Mouse (Mus musculus): Measurements from ENCODE around the gene Areg.

The Areg gene

DNA sequence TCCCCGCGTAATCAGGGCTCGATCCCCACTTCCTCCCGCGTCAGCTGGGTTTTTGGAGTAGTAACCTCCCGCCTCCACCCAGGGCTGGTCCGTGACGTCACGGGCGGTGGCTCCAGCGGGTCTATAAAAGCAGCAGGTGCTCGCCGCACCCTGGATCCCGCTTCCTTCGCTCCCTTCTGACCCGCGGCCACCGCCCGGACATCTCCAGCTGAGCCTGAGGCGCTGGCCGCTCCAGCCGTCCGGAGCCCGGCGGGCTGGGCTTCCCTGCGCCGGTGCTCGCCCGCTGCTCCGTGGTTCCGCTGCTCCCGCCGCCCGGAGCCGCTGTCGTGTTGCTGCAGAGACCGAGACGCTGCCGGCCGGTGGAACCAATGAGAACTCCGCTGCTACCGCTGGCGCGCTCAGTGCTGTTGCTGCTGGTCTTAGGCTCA is at the start of gene Areg:
TSS of gene Areg (plus strand) at position 154 of the 428 bp plus-strand sequence.
- no peak for DNase-seq

DNA sequence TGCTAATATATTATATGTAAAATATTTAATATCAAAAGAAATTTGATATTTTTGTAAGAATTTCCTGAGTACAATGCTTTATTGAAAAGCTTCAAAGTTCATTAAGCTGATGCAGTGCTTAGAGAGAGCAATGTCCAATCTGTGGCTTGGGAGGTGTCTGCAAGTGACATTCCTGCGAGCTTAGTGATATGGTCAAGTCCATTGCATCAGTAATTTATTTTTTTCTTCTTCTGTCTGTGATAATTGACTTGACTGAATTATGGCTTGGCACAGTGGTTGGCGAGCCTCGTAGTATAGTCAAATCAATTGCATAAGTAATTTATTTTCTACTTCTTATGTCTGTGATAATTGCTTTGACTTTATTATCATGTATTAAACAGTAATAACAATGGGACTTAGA is 49.1 kb upstream of the Areg start:
- no peak for DNase-seq

DNA sequence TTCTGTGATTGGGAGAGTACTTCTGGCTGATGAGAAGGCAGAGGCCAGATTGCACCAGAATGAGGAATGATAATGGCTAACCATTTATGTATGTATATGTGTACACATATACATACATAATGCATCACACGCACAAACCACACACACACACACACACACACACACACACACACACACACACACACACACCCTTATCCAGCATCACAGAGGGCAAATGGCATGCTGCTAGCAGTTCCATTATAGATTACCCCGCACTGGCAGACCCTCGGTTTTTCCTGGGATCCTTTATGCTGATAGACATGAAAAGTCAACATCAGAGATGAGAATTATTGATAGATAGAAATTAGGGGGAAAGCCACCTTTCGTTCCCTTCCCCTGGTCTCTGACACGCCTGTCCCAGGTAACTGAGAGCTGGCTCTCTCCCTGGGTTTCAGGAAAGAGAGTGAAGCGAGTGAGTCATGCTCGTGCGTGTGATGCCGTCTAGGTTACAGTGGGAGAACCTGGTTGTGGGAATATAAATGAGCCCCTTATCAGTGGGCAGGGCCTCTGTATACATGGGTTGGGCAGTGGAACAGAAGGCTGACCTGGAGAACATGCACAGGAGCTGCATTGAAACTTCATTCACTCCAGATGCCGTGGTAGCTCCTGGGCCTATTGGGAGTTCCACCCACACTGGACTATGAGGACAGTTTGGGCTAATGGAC is 41.3 kb upstream of the Areg start:
- no peak for DNase-seq

DNA sequence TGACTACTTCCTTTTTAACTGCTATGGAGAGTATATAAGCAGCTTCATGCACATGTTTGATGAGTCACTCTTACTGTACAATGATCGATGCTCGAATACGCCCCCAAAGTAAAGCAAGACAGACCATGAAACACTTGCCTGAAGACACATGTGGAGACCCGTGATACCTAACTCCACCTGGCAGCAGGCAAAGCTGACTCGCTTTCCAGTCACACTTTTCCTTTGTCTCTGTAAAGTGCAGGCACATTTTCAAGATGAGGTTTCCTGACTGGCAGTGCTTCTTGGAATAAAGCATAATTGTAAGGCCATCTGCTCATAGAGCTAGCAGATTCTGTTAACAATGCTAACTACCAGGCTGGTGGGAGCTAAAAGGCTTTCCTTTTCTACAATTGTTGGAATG is 37.7 kb upstream of the Areg start:
- no peak for DNase-seq

DNA sequence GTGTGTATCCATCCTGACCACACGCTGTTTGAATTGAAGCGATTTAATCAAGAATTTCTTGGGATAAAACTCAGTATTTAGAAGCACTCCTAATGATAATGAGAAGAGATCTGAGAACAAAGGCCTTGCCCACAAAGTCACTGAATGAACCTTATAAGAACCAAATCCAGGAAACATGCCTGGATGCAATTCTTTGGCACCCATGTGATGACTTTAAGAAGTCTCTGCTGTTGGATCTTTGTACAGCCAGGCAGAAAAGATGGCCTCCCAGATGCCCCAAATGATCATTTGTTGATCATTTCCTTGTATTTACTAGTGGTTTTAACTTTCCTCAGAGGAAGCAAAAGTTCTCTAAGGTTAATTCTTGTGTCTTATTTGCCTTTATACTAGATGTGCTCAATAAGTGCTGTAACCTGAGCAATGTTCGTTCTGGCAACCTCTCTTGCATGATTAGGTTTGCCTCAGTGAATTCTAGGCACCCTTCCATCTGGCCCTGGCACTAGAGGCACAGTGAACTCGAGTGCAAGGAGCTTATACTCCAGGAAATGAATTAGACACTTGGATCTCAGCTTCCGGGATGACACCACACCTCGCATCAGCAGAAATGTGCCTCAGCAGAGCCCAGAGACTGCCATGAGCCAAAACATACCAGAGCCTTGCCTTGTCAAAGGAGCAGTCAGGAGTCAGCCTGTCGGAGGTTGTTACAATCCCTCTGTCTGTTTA is 35.3 kb upstream of the Areg start:
- peak; percentile 74 for DNase-seq

DNA sequence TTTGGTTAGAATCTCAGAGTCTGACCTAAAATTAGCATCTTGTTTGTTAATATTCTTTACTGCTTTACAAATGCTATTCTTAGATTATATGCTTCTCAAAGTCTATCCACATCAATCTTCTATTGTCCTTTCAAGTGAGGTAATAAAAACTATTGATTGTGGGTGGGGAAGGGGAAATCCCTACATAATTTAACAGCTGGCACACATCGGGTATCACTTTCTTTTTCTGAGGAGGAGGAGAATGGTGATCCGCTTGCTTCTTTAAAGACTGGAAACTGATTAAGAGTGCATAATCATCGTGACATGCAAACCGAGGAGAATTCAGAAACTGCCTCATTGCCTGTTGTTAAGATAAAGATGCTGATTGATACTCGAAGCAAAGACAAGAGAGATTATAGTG is 33.2 kb upstream of the Areg start:
- DNase-seq, result no peak

DNA sequence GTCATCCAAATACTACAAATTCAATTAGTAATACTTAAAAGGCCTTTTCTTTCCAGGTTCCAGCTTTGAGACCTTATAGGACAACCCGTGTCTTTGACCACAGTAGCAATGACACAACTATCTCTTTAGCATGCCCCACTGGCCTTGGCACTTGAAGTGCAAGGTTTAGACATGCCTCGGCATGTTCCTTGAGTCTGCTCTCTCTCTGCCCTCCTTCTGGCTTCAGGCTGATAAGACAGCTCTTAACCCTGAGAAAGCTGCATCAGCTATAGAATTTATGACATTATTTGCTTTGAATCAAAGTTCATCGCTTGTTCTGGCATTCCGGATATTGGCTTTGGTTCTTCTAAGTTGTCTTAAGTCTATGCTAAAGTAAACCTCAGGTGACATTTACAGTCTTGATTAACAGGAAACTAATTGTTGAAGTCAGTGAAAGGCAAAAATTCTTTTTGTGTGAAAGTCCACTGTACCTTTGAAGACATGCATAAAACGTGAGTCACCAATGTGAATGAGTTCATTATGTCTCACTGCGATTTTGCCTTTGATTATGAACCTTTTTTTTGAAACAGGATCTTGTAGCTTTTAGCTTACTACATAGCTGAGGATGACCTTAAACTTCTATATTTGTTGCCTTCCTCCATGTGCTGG is 29.3 kb upstream of the Areg start:
- DNase-seq, result no peak

DNA sequence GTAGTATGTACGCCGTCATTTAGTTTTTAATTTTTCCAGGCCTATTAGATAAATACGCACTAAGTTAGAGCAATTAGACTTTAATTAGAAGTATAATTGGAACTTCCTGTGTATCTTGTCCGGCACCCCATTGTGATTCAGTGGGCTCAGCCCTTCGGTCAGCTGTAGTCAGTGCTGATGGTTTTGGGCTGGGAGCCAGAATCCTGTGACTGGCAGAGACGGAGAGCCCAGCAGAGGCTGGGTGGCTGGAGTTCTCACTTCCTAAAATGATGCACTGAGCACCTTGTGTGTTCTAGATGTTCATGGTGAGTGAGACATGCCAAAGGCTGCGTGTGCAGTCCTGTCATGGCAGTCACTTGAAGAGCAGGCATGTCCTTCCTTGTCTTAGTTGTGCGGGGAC is 28.4 kb upstream of the Areg start:
- DNase-seq, result no peak

DNA sequence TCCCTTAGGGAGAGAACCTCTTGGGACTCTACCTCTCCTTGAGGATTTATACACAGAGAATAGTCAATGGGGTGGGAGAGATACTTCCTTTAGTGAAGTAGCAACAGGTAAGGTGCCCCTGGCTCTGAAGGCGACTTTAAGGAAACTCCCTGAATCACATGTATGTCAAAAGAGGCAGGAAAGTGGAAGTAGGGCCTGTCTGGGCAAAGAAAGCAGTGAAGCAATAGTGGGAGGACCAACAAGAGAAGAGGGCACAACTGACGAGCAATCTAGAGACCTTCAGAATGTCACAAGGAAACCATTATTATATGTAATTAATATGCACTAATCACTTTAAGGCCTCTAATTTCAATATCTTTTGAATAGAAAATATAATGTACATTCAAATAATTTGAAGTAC is 25.4 kb upstream of the Areg start:
- DNase-seq, result no peak

DNA sequence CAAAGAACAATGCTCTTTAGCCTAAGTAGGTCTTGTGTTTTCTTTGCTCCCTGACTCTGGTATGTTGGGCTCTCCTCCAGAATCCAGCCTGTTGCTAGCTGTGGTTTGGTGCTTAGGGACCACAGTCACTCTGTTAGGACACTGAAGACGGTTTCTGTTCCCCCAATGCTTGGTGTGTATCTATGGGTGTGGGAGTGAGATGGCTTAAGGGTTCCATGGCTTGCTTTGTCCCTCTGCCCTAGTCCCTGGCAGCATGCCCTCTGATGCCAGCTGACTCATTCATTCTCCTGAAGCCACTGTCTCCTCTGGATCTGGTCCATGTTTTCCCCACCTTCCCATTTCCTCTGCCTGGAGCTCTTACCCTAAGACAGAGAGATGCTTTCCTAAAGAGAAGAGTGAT is 24.8 kb upstream of the Areg start:
- no peak for DNase-seq

DNA sequence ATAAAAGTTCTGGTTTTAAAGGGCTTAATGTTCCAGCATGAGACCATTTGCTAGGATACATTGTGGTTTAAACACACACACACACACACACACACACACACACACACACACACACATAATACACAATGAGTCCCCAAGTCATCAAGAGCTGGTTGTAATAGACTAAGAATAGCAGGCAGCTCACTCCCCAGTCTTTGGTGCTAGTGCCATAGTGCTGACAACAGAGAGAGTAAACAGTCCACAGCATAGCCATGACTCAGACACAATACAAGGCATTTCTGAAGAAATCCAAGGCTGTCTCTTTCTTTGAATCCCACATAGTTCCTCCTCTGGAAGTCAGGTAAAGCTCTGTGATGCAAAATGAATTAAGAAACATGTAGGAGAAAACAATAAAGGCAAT is 20.8 kb upstream of the Areg start:
- DNase-seq, result no peak

DNA sequence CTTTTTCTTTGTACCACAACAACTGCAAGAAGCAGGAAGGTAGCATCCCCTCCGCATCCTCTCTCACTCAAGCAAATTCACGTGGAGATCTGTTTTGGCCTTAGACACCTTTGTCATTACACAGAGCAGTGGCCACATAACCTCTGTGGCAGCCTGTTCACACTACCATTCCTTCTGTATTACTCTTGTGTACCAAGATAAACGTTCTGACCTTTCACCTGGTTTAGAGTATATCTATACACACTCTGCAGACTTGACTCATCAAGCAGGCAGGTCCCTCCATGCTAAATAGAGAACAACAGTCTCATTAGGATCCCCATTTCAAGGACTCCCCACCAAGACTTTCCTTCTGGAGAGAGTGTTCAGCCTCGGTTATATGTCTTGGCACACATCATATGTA is 16.0 kb upstream of the Areg start:
- DNase-seq, result no peak

DNA sequence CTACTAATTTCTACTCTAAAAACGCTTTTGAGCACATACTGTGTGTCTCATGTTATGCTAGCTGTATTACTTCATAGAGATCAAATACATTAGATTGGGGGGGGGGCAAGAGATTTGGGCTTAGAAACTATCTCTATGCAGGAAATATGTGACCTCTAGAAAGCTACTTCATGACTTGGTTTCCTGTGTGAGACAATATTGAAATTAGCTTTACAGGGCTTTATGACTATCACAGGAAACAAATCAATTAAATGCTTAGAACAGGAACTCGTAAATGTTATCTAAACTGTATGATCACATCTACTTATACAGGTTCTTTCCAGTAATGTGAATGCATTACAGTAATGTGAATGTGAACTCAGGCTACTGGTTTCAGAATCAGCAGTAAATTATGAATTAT is 15.3 kb upstream of the Areg start:
- no peak for DNase-seq

DNA sequence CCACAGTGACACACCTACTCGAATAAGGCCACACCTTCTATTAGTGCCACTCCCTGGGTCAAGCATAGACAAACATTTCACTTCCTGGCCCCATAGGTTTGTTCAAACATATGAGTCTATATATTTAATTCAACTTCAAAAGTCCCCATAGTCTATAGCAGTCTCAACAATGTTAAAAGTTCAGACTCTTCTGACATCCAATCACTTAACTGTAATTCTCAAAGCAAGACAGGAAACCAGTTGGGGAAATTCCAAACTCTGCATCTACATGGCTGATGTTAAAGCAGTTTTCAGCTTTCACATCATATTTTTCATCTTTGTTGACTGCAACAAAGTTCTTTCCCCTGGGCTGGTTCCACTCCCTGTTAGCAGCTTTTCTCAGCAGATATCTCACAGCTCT is 12.8 kb upstream of the Areg start:
- no peak for DNase-seq

DNA sequence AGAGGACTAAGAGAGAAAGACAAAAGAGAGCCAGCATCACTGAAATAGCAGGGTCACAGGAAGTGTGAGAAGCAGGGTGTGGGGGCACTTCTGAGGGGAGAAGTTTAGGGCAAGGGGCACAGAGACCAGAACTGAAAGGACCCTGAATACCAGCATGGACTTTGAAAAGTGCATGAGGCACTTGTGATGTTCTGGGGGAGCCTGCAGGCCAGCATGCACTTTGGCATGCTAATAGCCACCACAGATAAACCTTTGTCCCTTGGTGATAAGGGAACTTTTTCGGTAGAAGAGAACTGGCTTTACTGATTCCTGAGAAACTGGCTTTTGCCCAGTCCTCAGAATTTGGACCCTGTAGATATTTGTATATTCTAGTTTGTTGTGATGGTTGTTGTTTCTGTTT is 4.4 kb upstream of the Areg start:
- no peak for DNase-seq

DNA sequence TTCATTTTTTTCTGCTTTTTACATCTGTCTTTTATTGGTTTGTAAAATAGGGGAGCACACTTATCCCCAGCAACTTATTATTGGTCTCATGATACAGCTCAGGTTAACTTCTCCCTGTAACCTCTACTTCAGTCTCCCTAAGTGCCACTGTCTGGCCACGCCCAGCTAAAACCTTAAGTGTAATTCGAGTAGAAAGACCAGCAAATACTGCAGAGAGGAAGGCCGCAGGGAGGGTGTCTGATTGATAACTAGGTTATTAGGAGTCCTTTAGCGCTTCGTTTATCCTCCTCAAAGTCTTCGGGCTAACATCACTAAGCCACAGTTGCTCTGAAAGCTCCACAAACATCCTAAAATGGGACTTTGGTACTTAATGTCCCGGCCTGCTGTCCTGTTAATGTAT is 429 bp upstream of the Areg start:
- no peak for DNase-seq

DNA sequence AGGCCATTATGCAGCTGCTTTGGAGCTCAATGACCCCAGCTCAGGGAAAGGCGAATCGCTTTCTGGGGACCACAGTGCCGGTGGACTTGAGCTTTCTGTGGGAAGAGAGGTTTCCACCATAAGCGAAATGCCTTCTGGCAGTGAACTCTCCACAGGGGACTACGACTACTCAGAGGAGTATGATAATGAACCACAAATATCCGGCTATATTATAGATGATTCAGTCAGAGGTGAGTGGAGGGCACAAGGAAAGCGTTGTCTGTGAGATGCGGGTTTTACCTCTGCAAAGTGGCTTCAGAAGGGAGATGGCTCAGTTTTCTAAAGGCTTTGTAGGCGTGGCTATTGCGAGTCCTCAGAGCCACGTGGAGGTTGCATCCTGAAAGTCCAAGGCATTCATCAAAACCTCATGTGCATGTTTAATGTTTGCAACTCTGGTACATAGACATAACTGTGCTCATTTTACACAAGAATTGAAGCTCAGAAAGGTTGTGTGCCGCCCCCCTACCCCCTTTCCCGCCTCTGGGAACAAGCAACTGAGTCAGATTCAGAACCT is 1.6 kb downstream of the Areg start:
- DNase-seq, result no peak

DNA sequence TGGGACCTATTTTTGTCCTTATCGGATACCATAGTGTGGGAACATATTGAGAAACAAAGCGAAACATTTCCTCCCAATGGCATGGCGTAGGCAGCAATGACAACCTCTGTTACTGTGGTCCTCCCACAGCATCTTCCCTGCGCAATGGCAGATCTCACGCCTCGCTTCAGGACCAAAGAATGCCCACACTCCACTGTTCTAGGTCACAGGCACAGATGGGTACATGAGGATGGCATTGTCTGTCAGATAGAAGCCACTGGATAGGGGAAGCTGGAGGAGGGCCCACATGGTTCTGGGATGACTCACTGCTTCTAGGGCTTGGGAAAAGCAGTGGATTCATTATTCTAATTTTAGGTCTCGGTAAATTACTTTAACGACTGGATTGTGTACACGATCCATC is 5.6 kb downstream of the Areg start:
- DNase-seq, result no peak

DNA sequence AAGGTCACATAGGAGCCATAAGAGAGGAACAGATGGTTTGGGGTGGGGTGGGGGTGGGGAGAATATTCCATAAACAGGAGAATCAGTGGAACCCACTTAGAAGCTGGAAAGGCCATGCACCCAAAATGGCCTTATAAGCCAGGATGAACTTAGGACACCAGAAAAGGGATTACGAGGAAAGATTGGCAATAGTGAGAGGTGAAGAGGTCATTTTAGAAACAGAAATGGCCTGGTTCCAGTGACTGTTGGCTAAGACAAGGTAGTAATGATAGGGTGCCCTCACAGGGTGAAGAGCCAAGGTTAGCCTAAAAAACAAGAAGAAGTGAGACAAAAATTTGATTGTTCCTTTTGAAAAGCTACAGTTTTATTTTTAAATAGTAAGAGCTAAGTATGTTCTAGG is 7.6 kb downstream of the Areg start:
- DNase-seq, result no peak

DNA sequence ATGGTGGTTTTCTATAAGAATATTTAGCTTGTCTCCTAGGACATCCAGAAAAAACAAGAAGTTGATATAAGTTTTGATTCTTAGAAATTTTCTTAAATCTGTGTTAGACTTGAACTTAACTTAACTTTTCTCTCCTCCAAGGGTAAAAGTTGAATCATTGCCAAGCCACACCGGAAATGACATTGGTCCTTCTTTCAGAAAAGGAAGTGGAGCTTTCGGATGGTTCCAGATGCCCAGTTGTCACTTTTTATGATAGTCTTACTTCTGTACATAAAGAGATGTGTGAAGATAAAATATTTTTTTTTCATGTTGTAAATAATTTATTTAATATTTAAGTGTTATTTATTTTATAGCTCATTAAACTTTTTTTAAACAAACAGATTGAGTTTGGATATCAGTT is 8.7 kb downstream of the Areg start:
- no peak for DNase-seq

DNA sequence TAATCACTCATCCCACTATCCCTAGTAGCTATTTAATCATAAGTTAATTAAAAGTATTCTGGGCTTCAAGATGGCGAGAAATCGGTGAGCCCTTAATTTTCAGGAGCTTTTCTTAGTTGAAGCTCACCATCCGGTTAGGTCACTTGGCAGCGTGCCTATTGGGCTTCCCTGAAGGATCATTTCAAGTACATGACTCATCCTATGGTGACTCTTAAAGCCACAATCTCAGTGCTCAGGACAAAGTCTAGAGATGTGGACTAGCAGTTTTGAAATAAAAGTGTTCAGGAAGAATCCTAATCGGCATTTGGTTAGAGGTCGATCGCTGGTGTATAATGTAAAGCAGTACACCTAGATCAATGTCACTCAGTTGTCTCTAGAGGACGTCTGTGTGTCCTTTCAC is 17.3 kb downstream of the Areg start:
- no peak for DNase-seq

DNA sequence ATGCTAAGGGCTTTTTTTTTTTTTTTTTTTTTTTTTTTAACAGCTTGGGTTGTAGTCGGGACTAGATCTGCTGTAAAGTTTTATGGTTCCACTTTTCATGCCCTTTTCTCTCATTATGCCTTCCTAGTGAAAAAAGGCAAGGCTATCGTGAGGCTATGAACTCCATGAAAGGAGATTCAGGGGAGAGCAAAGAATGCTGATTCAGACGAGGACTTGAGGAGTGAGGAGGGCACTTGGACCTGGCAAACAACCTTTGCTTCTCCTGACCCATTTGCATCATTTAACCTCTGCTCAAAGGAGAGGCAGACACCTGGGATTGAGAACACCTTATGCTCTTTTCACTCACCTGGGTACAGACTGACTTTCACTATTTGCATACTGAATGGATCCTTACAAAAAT is 17.8 kb downstream of the Areg start:
- DNase-seq, result no peak

DNA sequence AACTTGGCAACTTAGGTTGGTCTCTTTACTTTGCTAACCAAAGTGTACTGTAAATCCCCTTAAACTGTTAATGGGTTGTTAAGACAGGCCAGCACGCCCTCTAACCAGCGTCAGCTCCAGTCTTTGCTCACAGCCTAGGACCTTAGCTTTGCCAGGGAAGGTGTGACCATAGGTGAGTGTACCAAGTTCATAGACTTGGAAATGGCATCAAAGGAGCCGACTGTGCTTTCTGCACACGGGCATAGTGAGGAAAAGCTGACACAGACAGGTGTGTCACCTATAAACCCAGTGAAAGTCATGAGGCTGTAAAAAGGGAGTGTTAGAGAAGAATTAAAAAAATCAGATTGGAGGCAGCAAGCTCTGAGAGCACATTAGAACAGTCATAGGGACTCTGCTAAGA is 23.4 kb downstream of the Areg start:
- no peak for DNase-seq

DNA sequence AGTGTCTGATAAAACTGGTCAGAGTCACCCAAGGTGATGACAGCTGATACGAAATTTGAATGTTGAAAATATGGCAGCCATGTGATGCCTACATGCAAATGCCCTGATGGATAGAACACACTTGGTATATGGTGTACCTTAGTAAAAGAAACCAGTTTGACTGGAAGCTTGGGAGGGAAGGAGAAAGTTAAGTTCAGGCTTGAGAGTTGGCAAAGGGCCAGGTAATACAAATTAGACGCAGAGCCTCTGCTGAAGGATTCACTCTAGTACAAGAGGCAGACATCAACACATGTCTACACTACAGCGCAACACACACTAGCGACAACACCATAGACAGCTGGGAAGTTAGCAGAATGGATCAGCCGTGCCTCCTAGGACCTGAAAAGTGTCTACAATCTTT is 27.2 kb downstream of the Areg start:
- DNase-seq, result no peak
